Mouse (Mus musculus): ENCODE measurements around the gene Ankrd44. TPM values are rescaled to one million over a fixed set of nuclear protein-coding genes. Genes with fewer than 3 reads are reported as not detected.

The Ankrd44 gene
- polyA plus RNA-seq, 1 experiment: 2.2 TPM

DNA sequence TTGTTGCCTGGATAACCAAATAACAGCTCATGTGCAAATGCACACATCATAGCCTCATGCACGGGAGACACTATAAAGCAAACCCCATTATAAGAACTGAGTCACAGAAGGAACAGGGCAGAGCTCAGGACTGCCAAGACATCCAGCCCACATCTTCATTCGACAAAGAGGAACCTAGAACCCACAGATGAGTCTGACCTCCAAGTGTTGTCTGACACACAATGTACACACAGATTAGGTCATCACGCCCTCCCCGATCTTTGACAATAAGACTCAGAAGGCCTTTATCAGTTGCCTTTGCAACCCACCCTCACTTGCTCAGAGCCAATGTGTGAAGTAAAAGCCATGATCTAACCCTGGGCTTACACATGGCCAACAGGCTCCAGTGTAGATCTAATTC, 6.1 kb downstream of the Ankrd44 start:
- TF ChIP-seq MAX (IDR thresholded peaks at IDR 0.05) (no peak), CTCF (IDR thresholded peaks at IDR 0.05; ENCODE audit: control insufficient read depth, insufficient read depth, insufficient read length) (no peak), CEBPB (IDR thresholded peaks at IDR 0.05; ENCODE audit: low read depth) (no peak), MYOG (IDR thresholded peaks at IDR 0.05; ENCODE audit: control insufficient read depth, extremely low read depth, insufficient read length) (no peak), MYOD1 (IDR thresholded peaks at IDR 0.05; ENCODE audit: control insufficient read depth, insufficient read length, low read depth) (no peak), USF1 (IDR thresholded peaks at IDR 0.05; ENCODE audit: low read depth) (no peak), FOSL1 (IDR thresholded peaks at IDR 0.05; ENCODE audit: insufficient read depth, low read length, poor library complexity, severe bottlenecking) (no peak)
- Histone ChIP-seq H3K79me3 (ENCODE audit: low read depth) (no peaks in the 10 kb centered on the region), H3K79me2 (ENCODE audit: control insufficient read depth, insufficient read depth) (no peaks in the 10 kb centered on the region), H3K27me3 (ENCODE audit: control insufficient read depth, insufficient read depth, insufficient read length) (no peaks in the 10 kb centered on the region), H3ac (ENCODE audit: control insufficient read depth, insufficient read length, low read depth) (no peak overlapping the region), H3K36me3 (ENCODE audit: control insufficient read depth, insufficient read depth) (no peaks in the 10 kb centered on the region), H3K4me3 (ENCODE audit: insufficient read depth, poor library complexity, severe bottlenecking) (no peak overlapping the region)

DNA sequence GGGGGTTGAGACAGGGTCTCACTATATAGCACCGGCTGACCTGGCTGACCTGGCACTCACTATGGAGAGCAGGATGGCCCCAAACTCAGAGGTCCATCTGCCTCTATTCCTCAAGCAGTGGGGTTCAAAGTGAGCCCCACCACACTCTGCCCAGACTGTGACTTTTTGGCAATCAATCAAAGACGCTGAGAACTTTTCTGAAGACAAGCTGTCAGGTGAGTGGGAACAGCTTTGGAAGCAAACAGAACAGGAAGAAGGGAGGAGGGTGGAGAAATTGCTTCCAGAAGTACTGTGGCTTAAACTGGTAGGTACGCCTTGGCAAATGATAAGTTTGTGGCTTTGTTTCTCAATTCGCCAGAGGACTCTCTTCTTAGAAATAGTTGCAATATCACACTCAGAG, 9.7 kb downstream of the Ankrd44 start:
- Histone ChIP-seq H3K79me2 (ENCODE audit: control insufficient read depth, insufficient read depth) (no peaks in the 10 kb centered on the region), H3K4me3 (ENCODE audit: insufficient read depth, poor library complexity, severe bottlenecking) (no peak overlapping the region), H3K79me3 (ENCODE audit: low read depth) (no peaks in the 10 kb centered on the region), H3K27me3 (ENCODE audit: control insufficient read depth, insufficient read depth, insufficient read length) (no peaks in the 10 kb centered on the region), H3K36me3 (ENCODE audit: control insufficient read depth, insufficient read depth) (no peaks in the 10 kb centered on the region), H3ac (ENCODE audit: control insufficient read depth, insufficient read length, low read depth) (no peak overlapping the region)
- TF ChIP-seq MYOD1 (IDR thresholded peaks at IDR 0.05; ENCODE audit: control insufficient read depth, insufficient read length, low read depth): no peak
- no peak for TF ChIP-seq MAX (IDR thresholded peaks at IDR 0.05)
- TF ChIP-seq MYOG (IDR thresholded peaks at IDR 0.05; ENCODE audit: control insufficient read depth, extremely low read depth, insufficient read length): no peak
- TF ChIP-seq FOSL1 (IDR thresholded peaks at IDR 0.05; ENCODE audit: insufficient read depth, low read length, poor library complexity, severe bottlenecking): no peak
- no peak for TF ChIP-seq CTCF (IDR thresholded peaks at IDR 0.05; ENCODE audit: control insufficient read depth, insufficient read depth, insufficient read length)
- TF ChIP-seq CEBPB (IDR thresholded peaks at IDR 0.05; ENCODE audit: low read depth): no peak
- no peak for TF ChIP-seq USF1 (IDR thresholded peaks at IDR 0.05; ENCODE audit: low read depth)

DNA sequence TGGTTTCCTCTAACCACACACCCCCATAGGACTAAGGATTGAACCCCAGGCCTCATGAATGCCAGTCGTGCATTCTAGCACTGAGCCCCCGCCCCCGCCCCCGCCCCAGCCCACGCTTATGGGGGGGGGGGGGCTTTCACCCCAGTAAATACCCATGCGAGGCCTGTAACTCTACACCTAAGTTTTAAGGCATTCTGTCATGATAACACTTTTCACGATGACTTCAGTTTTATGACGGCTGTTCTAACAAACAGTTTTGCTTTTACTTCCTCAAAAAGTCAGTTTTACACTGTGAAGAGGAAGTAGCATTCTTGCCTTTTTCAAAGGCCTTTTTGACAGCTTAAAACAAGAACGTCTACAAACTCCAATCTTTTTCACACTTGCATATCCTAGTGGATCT, 11.8 kb downstream of the Ankrd44 start:
- H3K36me3 ChIP-seq (ENCODE audit: control insufficient read depth, insufficient read depth): no peaks in the 10 kb centered on the region
- H3K79me3 ChIP-seq (ENCODE audit: low read depth): no peaks in the 10 kb centered on the region
- H3ac ChIP-seq (ENCODE audit: control insufficient read depth, insufficient read length, low read depth): no peak overlapping the region
- H3K79me2 ChIP-seq (ENCODE audit: control insufficient read depth, insufficient read depth): no peaks in the 10 kb centered on the region
- TF ChIP-seq CTCF (IDR thresholded peaks at IDR 0.05; ENCODE audit: control insufficient read depth, insufficient read depth, insufficient read length): no peak
- no peak for TF ChIP-seq MAX (IDR thresholded peaks at IDR 0.05)
- TF ChIP-seq CEBPB (IDR thresholded peaks at IDR 0.05; ENCODE audit: low read depth): no peak
- TF ChIP-seq USF1 (IDR thresholded peaks at IDR 0.05; ENCODE audit: low read depth): no peak
- no peak for TF ChIP-seq FOSL1 (IDR thresholded peaks at IDR 0.05; ENCODE audit: insufficient read depth, low read length, poor library complexity, severe bottlenecking)
- no peak for TF ChIP-seq MYOG (IDR thresholded peaks at IDR 0.05; ENCODE audit: control insufficient read depth, extremely low read depth, insufficient read length)
- H3K27me3 ChIP-seq (ENCODE audit: control insufficient read depth, insufficient read depth, insufficient read length): no peaks in the 10 kb centered on the region
- no peak overlapping the region for H3K4me3 ChIP-seq (ENCODE audit: insufficient read depth, poor library complexity, severe bottlenecking)

DNA sequence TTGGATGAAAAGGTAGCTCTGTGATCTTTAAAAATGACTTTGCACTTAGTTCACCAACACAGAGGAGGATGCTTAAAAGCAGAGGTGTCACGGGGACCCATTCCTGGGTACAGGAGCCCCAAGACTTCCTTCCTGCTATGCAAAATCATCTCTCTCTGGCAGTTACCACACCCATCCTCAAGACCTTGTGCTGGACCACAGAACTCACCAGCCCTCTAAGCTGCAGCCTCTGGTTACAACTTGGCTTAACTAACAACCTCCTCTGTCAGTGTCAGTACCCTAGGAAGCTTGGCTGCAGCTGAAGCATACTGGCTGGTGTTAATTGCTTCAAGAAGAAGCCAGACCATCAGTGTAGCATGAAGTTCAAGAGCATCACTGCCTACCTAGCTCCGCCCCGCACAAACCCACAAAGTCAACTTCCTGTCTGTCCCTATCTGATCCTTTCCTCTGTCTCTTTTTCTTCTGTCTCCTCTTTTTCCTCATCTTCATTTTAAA, 12.8 kb downstream of the Ankrd44 start:
- Histone ChIP-seq H3K27me3 (ENCODE audit: control insufficient read depth, insufficient read depth, insufficient read length) (no peaks in the 10 kb centered on the region), H3K79me2 (ENCODE audit: control insufficient read depth, insufficient read depth) (no peaks in the 10 kb centered on the region), H3ac (ENCODE audit: control insufficient read depth, insufficient read length, low read depth) (no peak overlapping the region), H3K36me3 (ENCODE audit: control insufficient read depth, insufficient read depth) (no peaks in the 10 kb centered on the region), H3K4me3 (ENCODE audit: insufficient read depth, poor library complexity, severe bottlenecking) (no peak overlapping the region), H3K79me3 (ENCODE audit: low read depth) (no peaks in the 10 kb centered on the region)
- no peak for TF ChIP-seq CTCF (IDR thresholded peaks at IDR 0.05; ENCODE audit: control insufficient read depth, insufficient read depth, insufficient read length)
- no peak for TF ChIP-seq CEBPB (IDR thresholded peaks at IDR 0.05; ENCODE audit: low read depth)
- no peak for TF ChIP-seq FOSL1 (IDR thresholded peaks at IDR 0.05; ENCODE audit: insufficient read depth, low read length, poor library complexity, severe bottlenecking)
- no peak for TF ChIP-seq MYOD1 (IDR thresholded peaks at IDR 0.05; ENCODE audit: control insufficient read depth, insufficient read length, low read depth)
- no peak for TF ChIP-seq USF1 (IDR thresholded peaks at IDR 0.05; ENCODE audit: low read depth)
- no peak for TF ChIP-seq MAX (IDR thresholded peaks at IDR 0.05)
- no peak for TF ChIP-seq MYOG (IDR thresholded peaks at IDR 0.05; ENCODE audit: control insufficient read depth, extremely low read depth, insufficient read length)

DNA sequence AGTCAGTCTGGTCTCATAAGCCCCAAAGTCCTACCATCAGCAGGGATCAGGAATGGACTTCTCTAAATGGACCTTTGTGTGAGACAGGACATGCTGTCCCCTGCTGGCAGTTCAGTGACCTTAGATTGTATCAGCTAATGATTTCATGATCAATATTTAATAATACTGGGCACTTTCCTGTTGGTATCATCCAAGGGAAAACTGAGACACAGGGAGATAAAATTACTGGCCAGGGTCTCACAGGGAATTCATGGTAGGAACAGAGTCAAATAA, 13.2 kb downstream of the Ankrd44 start:
- Histone ChIP-seq H3K36me3 (ENCODE audit: control insufficient read depth, insufficient read depth) (no peaks in the 10 kb centered on the region), H3K79me3 (ENCODE audit: low read depth) (no peaks in the 10 kb centered on the region), H3ac (ENCODE audit: control insufficient read depth, insufficient read length, low read depth) (no peak overlapping the region), H3K4me3 (ENCODE audit: insufficient read depth, poor library complexity, severe bottlenecking) (no peak overlapping the region), H3K79me2 (ENCODE audit: control insufficient read depth, insufficient read depth) (no peaks in the 10 kb centered on the region), H3K27me3 (ENCODE audit: control insufficient read depth, insufficient read depth, insufficient read length) (no peaks in the 10 kb centered on the region)
- TF ChIP-seq FOSL1 (IDR thresholded peaks at IDR 0.05; ENCODE audit: insufficient read depth, low read length, poor library complexity, severe bottlenecking) (no peak), MYOD1 (IDR thresholded peaks at IDR 0.05; ENCODE audit: control insufficient read depth, insufficient read length, low read depth) (no peak), USF1 (IDR thresholded peaks at IDR 0.05; ENCODE audit: low read depth) (no peak), CTCF (IDR thresholded peaks at IDR 0.05; ENCODE audit: control insufficient read depth, insufficient read depth, insufficient read length) (no peak), MYOG (IDR thresholded peaks at IDR 0.05; ENCODE audit: control insufficient read depth, extremely low read depth, insufficient read length) (no peak), MAX (IDR thresholded peaks at IDR 0.05) (no peak), CEBPB (IDR thresholded peaks at IDR 0.05; ENCODE audit: low read depth) (no peak)
